Mouse (Mus musculus) cerebellum, adult 2 months (tissue): ENCODE results near the gene Prss54. TPM values are rescaled to one million over a fixed set of nuclear protein-coding genes. Genes with fewer than 3 reads are reported as not detected.

ENCODE experiments used
- DNase-seq, 2 experiments: peaks; one replicate each; pipeline ENCODE4 v3.0.0; 2021
- H3K27ac ChIP-seq: fragments of 200-500 bp; 2 replicates; pipeline ENCODE4 v1.5.1; 2012; ENCODE audit warnings: low read length, control low read depth, inconsistent platforms; ENCODE audit not compliant: insufficient read depth
- H3K27me3 ChIP-seq: fragments of 200-500 bp; 2 replicates; pipeline ENCODE4 v1.6.1; 2012; ENCODE audit warnings: inconsistent platforms, mild to moderate bottlenecking, low read length, moderate library complexity; ENCODE audit not compliant: control insufficient read depth, insufficient read depth
- H3K4me1 ChIP-seq: fragments of 200-500 bp; 2 replicates; pipeline ENCODE4 v1.6.1; 2011; ENCODE audit warnings: low read length; ENCODE audit not compliant: control insufficient read depth, insufficient read depth
- H3K4me3 ChIP-seq: fragments of 200-500 bp; replicated peaks from 2 replicates; pipeline ENCODE3; 2011; ENCODE audit warnings: mild to moderate bottlenecking, low read depth, low read length, control low read depth; ENCODE audit not compliant: insufficient read depth
- CTCF ChIP-seq: fragments of 200-500 bp; IDR thresholded peaks from 2 replicates; pipeline ENCODE4 v1.5.1; 2011; ENCODE audit warnings: low read depth, mild to moderate bottlenecking, control low read depth, low read length, moderate library complexity, borderline replicate concordance; ENCODE audit not compliant: insufficient read depth
- POLR2A ChIP-seq: fragments of 200-500 bp; IDR thresholded peaks from 2 replicates; pipeline ENCODE4 v1.6.1; 2011; ENCODE audit warnings: low read length, control low read depth, borderline replicate concordance; ENCODE audit not compliant: insufficient read depth
- WGBS: fragments of 180-500 bp; shearing (Covaris S2); methylation state at CpG from one replicate; pipeline ENCODE4 v1.1.7; 2018; 5-methylcytosine and 5-hydroxymethylcytosine counted together
- polyA plus RNA-seq: library from polyadenylated mRNA; depleted of rRNA; stranded (reverse); fragments of >200 nt; gene quantifications from 2 replicates; pipeline ENCODE4 v1.2.3, GENCODE M21; 2012

Prss54 gene
- polyA plus RNA-seq, 1 experiment = not detected

DNA sequence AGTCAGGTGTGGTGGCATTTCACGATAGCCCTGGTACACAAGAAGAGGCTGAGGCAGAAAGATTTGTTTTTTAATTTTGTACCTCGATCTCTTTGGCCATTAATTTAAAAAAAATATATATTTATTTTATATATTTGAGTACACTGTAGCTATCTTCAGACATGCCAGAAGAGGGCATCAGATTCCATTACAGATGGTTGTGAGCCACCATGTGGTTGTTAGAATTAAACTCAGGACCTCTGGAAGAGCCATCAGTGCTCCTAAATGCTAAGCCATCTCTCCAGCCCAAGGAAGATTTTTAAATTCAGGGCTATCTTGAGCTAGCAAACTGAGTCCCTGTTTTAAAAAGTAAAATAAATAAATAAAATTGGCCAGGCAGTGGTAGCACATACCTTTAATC is 26.0 kb upstream of the Prss54 start:
- TF ChIP-seq CTCF = no peak
- no peak overlapping the region for H3K4me3 ChIP-seq
- H3K4me1 ChIP-seq = no peaks in the 10 kb centered on the region
- DNase-seq = no peak
- WGBS = 76% methylated on average over 2 of the region's 2 CpGs
- no peak overlapping the region for H3K27ac ChIP-seq
- no peaks in the 10 kb centered on the region; the same call in 1 of the 2 replicates for H3K27me3 ChIP-seq

DNA sequence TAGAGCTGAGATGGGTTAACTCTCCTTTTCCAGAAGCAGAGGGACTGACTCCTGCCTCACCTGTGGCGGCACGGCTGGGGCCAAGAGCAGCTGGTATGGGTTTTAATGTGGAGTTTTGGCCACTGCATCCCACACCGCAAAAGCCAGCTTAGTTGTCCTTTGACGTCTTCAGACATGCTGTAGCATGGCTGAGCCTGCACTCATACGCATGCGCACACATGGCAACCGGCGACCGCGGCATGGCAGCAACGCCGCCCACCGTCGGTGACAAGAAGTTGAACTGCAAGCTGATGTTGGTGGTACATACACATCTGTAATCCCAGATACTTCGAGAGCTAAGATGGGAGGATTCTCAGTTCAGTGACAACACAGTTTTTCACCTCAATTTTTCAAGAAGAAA is 25.2 kb upstream of the Prss54 start:
- Histone ChIP-seq H3K27me3 (no peaks in the 10 kb centered on the region; the same call in 1 of the 2 replicates), H3K27ac (no peak overlapping the region), H3K4me3 (no peak overlapping the region), H3K4me1 (no peaks in the 10 kb centered on the region)
- WGBS = 74% methylated on average over 15 of the region's 15 CpGs
- no peak for TF ChIP-seq POLR2A
- no peak for TF ChIP-seq CTCF
- DNase-seq = no peak

DNA sequence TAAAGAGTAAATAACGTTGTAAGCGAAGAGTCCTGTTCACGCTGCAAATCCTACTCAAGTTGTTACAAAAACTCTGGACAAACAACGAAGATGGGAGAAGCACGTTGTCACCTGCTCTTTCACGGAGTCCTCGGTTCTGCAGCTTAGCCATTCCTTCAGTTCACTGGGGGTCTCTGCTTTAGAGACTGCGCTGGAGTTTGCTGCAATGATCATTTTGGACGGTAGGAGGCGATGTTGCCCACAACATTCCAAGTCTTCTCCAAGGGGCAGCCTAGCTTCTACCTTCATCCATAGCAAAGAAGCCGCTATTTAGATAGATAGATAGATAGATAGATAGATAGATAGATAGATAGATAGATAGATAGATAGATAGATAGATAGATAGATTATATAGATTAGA is 23.7 kb upstream of the Prss54 start:
- WGBS = 8% methylated on average over 11 of the region's 11 CpGs
- no peak overlapping the region for H3K27ac ChIP-seq
- DNase-seq = peak; percentile 34 to 70

DNA sequence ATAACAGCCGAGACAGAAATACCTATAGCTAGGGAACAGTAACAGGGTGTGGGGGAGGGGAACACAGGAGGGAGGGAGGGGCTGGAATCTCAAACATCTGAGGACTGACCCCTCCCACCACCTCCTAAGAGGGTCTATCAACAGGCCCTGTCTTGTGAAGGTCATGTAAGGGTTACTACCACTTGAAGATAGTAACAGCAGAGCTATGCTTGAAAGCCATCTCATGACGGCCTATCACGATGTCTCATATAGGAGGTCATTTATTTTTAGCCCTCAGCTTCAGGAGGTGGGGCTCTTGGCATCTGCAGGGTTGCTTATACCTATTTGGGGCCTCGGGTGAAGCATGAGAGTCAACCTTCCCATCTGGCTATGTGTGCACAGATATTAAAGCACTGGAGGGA is 20.7 kb upstream of the Prss54 start:
- TF ChIP-seq CTCF (no peak), POLR2A (no peak)
- Histone ChIP-seq H3K27ac (no peak overlapping the region), H3K4me1 (no peaks in the 10 kb centered on the region), H3K27me3 (no peaks in the 10 kb centered on the region), H3K4me3 (no peak overlapping the region)
- 60% methylated on average over 4 of the region's 4 CpGs for WGBS
- no peak for DNase-seq

More for the DNA sequence above, 23.7 kb upstream of the Prss54 start:
- H3K27me3 ChIP-seq = no peaks in the 10 kb centered on the region; the same call in 1 of the 2 replicates
- TF ChIP-seq POLR2A (no peak), CTCF (peak; percentile 78)
- no peaks in the 10 kb centered on the region for H3K4me1 ChIP-seq
- H3K4me3 ChIP-seq = peak overlapping the region; percentile 43

DNA sequence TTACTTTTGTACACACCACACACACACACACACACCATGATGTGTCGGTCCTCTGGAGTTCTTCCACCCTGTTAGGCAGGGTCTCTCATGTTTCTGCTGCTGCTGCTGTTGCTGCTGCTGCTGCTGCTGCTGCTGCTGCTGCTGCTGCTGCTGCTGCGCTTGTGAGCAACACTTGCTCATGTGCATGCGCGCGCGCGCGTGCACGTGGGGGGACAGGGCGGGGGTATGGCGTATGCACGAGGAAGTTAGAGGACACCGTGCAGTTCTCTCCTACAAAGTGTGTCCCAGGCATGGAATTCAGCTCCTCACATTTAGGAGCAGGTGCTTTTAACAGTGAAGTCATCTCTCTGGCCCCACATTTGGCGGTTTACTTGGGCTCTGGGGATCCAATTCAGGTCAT is 19.0 kb upstream of the Prss54 start:
- WGBS = 83% methylated on average over 14 of the region's 14 CpGs
- TF ChIP-seq POLR2A = no peak
- no peak for TF ChIP-seq CTCF
- Histone ChIP-seq H3K4me1 (no peaks in the 10 kb centered on the region), H3K4me3 (no peak overlapping the region), H3K27ac (no peak overlapping the region), H3K27me3 (no peaks in the 10 kb centered on the region)
- DNase-seq = no peak

DNA sequence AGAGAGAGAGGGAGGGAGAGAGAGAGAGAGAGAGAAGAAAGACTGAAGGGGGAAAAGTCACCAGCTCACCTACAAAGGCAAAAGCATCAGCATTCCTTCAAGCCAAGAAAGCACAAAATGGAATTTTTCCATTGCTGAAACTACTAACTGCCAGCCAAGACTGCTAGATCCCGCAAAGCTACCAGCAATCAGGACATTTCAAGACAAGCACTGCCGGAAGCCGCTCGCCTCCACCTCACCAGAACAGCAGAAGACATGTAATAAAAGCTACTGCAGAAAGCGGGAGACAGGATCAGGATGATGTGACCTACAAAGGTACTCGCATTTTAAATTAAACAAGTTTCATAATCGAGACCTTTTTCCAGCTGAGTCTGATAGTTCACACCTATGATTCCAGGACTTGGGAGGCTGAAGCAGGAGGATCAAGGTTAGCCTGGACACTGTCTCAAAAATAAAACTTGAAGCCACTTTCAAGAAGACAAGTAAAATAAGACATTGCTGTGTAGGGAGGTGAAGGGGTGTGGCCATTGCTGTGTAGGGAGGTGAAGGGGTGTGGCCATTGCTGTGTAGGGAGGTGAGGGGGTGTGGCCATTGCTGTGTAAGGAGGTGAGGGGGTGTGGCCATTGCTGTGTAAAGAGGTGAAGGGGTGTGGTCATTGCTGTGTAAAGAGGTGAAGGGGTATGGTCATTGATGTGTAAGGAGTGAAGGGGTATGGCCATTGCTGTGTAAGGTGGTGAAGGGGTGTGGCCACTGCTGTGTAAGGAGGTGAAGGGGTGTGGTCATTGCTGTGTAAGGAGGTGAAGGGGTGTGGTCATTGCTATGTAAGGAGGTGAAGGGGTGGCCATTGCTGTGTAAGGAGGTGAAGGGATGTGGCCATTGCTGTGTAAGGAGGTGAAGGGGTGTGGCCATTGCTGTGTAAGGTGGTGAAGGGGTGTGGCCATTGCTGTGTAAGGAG is 17.6 kb upstream of the Prss54 start:
- Histone ChIP-seq H3K4me3 (no peak overlapping the region), H3K4me1 (no peaks in the 10 kb centered on the region), H3K27ac (no peak overlapping the region), H3K27me3 (no peaks in the 10 kb centered on the region)
- DNase-seq = no peak
- 91% methylated on average over 7 of the region's 7 CpGs for WGBS
- TF ChIP-seq CTCF (no peak), POLR2A (no peak)

DNA sequence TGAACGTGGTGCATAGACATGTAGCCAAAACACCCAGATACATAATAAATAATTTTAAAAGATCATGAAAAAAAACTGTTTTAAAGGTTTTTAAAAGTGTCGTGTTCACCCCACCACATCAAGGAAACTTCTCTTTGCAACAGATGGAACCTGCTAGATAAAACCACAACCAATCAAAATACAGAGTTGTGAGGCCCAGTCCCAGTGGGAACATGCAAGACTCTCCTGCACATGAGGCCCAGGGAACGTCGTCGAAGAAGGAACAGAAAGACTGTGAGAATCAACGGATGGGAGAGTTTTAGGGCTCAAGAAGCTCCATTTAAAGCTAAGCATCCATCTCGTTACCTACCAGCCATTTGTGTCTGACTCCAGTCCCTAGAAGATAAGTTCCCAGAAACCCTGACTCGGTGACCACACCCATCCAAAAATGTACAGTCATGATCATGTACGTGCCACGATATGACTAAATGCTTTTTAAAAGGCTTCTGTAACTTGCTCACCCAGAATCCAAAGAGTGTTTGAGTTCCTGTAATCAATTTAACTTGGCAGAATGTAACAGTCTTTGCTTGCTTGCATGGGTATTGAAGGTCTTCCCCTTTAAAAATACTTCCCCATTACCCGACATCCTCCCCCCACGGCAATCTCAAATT is 16.1 kb upstream of the Prss54 start:
- Histone ChIP-seq H3K4me1 (no peaks in the 10 kb centered on the region), H3K4me3 (no peak overlapping the region), H3K27me3 (no peaks in the 10 kb centered on the region), H3K27ac (no peak overlapping the region)
- no peak for TF ChIP-seq CTCF
- TF ChIP-seq POLR2A = no peak
- DNase-seq = no peak
- WGBS = 84% methylated on average over 12 of the region's 12 CpGs

DNA sequence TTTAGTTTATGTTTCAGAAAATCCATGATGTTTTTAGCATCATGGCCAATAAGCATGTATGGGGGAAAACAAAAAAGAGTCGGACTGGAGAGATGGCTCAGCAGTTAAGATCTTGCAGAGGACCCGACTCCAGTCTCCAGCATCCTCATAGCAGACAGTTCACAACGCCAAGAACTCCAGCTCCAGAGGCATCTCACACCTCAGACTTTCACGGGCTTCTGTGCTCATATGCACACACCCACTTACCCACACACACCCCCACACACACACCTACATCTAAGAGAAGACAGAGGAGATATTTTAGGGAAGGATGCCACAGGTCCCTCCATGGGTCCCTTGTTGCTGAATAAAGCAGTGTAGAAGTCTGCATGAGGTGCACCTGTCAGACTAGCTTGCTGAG is 14.4 kb upstream of the Prss54 start:
- no peak for TF ChIP-seq CTCF
- no peak for TF ChIP-seq POLR2A
- 76% methylated on average over 4 of the region's 4 CpGs for WGBS
- Histone ChIP-seq H3K27ac (no peak overlapping the region), H3K4me1 (no peaks in the 10 kb centered on the region), H3K27me3 (no peaks in the 10 kb centered on the region), H3K4me3 (no peak overlapping the region)
- DNase-seq = no peak
